Mouse (Mus musculus) lung, postnatal 0 days (tissue): ENCODE measurements around the gene Wipi1.

ENCODE experiments used
- CTCF ChIP-seq: IDR thresholded peaks from 2 replicates; pipeline ENCODE4 v1.5.1; 2016; ENCODE audit warnings: antibody characterized with exemption, mild to moderate bottlenecking
- EP300 ChIP-seq: IDR thresholded peaks from 2 replicates; pipeline ENCODE4 v1.6.1; 2016; ENCODE audit warnings: antibody characterized with exemption, mild to moderate bottlenecking, control low read depth

DNA sequence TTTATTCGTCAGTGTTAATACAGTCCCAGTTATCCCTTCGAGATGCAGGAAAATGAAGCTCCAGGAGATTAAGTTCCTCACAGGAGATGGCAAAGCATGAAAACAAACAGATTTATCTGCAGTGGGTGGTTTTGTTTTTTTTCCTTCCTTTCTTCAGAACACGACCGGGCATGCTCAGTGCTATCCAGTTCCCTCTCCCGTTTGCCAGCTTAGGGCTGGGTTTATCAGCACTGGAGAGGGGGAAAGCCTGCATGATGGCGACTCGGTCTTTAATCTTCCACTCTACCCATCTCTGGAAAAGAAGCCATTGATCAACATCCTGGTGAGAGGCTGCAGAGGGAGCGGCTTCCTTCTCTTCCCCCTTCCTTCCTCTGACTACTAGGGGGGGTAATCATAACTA is 37.4 kb upstream of the Wipi1 start, which contains the start of gene Prkar1a:
- TF ChIP-seq CTCF (no peak), EP300 (no peak)
